Mouse (Mus musculus) liver, adult 2 months (tissue): ENCODE results near the gene Peli2.

ENCODE experiments used
- CTCF ChIP-seq: fragments of 200-500 bp; IDR thresholded peaks from 2 replicates; pipeline ENCODE4 v1.5.1; 2011; ENCODE audit warnings: low read depth, low read length, control low read depth
- POLR2A ChIP-seq: fragments of 200-500 bp; IDR thresholded peaks from 2 replicates; pipeline ENCODE4 v1.6.1; 2011; ENCODE audit warnings: low read length, control low read depth; ENCODE audit not compliant: insufficient read depth; ENCODE audit errors: extremely low read depth

DNA sequence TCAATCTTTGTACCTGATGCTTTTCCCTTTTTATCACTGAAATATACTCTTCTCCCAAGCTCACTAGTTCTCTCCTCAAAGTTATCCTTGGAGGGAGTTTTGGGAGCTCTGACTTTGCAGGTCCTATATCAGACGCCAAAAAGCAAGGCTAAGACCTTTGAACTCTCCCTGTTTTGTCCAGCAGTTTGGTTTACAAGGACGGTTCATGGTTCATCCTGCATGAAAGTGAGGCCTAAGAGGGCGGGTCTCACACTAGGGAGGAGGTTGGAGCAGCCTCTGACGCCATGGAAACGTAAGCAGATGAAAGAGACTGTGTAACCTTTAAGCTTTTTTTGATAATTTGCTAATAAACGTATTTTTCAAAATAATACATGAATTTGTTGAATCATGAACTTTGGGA, 22.4 kb upstream of the Peli2 start:
- TF ChIP-seq CTCF = no peak
- no peak for TF ChIP-seq POLR2A
